Mouse (Mus musculus) limb, embryonic 12.5 days (tissue): ENCODE measurements around the gene Camkk2. TPM values are rescaled to one million over a fixed set of nuclear protein-coding genes. Genes with fewer than 3 reads are reported as not detected.

Experiments
- ATAC-seq: fragments of 200-750 bp; cut with Nextera tagmentation; 2 replicates; pipeline ENCODE4 v1.8.0; 2017; ENCODE audit warnings: low read depth, moderate TSS enrichment; ENCODE audit not compliant: insufficient number of reproducible peaks, insufficient read depth, low FRiP score, low TSS enrichment
- H3K27ac ChIP-seq: fragments of 300-500 bp; sonication (generic); 2 replicates; pipeline ENCODE4 v1.5.1; 2016; ENCODE audit warnings: mild to moderate bottlenecking, moderate library complexity
- H3K27me3 ChIP-seq: fragments of 300-500 bp; sonication (generic); 2 replicates; pipeline ENCODE4 v1.6.1; 2016; ENCODE audit warnings: mild to moderate bottlenecking, moderate library complexity
- H3K36me3 ChIP-seq: fragments of 300-500 bp; sonication (generic); 2 replicates; pipeline ENCODE4 v1.6.1; 2016; ENCODE audit warnings: mild to moderate bottlenecking, moderate library complexity
- H3K4me1 ChIP-seq: fragments of 300-500 bp; sonication (generic); replicated peaks from 2 replicates; pipeline ENCODE4 v1.6.1; 2016
- H3K4me2 ChIP-seq: fragments of 300-500 bp; sonication (generic); 2 replicates; pipeline ENCODE4 v1.6.1; 2016; ENCODE audit warnings: mild to moderate bottlenecking, moderate library complexity
- H3K4me3 ChIP-seq: fragments of 300-500 bp; sonication (generic); replicated peaks from 2 replicates; pipeline ENCODE4 v1.5.1; 2016; ENCODE audit warnings: mild to moderate bottlenecking
- H3K9ac ChIP-seq: fragments of 300-500 bp; sonication (generic); replicated peaks from 2 replicates; pipeline ENCODE4 v1.6.1; 2016; ENCODE audit warnings: mild to moderate bottlenecking, moderate library complexity
- H3K9me3 ChIP-seq: fragments of 300-500 bp; sonication (generic); 2 replicates; pipeline ENCODE4 v1.6.1; 2016; ENCODE audit warnings: mild to moderate bottlenecking, moderate library complexity
- WGBS: fragments of 180-500 bp; shearing (Covaris S2); methylation state at CpG from one replicate; pipeline ENCODE4 v1.1.7; 2016; 5-methylcytosine and 5-hydroxymethylcytosine counted together
- microRNA-seq: library from miRNA; unstranded; fragments of <30 nt; microRNA quantifications from one replicate; pipeline ENCODE4, GENCODE M21; 2017
- polyA plus RNA-seq: library from polyadenylated mRNA; unstranded; fragments of >200 nt; fragmentation: Nextera tagmentation; extraction: Ambion mirVana; gene quantifications from 2 replicates; pipeline ENCODE4 v1.2.1, GENCODE M21; 2016

Gene Camkk2
- polyA plus RNA-seq, 1 experiment from 2014 or later = 38.0 TPM

GRCm38 (mm10) chr5:122695516-122695915 lies 83.7 kb downstream of the Camkk2 start:
- Histone ChIP-seq H3K36me3 (no peaks in the 10 kb centered on the region), H3K27ac (no peak overlapping the region), H3K27me3 (no peaks in the 10 kb centered on the region), H3K4me3 (no peak overlapping the region), H3K9me3 (no peaks in the 10 kb centered on the region), H3K4me2 (no peak overlapping the region), H3K4me1 (no peaks in the 10 kb centered on the region), H3K9ac (no peak overlapping the region)
- ATAC-seq = no peak
- 82% methylated on average over 8 of the region's 8 CpGs for WGBS

- Histone ChIP-seq H3K27me3 (no peaks in the 10 kb centered on the region), H3K27ac (no peak overlapping the region), H3K9me3 (no peaks in the 10 kb centered on the region), H3K4me3 (no peak overlapping the region), H3K36me3 (no peaks in the 10 kb centered on the region), H3K4me2 (no peak overlapping the region), H3K4me1 (no peaks in the 10 kb centered on the region), H3K9ac (no peak overlapping the region)
- WGBS = 64% methylated on average over 13 of the region's 13 CpGs
- no peak for ATAC-seq
Observed at GRCm38 (mm10) chr5:122693431-122694207, 85.6 kb downstream of the Camkk2 start.

GRCm38 (mm10) chr5:122690486-122690885 lies 88.7 kb downstream of the Camkk2 start:
- WGBS = 73% methylated on average over 6 of the region's 6 CpGs
- no peak for ATAC-seq
- no peak overlapping the region for H3K9ac ChIP-seq
- H3K27me3 ChIP-seq = no peaks in the 10 kb centered on the region
- H3K4me2 ChIP-seq = no peak overlapping the region
- no peaks in the 10 kb centered on the region for H3K36me3 ChIP-seq
- H3K4me1 ChIP-seq = no peaks in the 10 kb centered on the region
- no peak overlapping the region for H3K4me3 ChIP-seq
- H3K9me3 ChIP-seq = no peaks in the 10 kb centered on the region
- no peak overlapping the region for H3K27ac ChIP-seq

GRCm38 (mm10) chr5:122689153-122689552 lies 90.1 kb downstream of the Camkk2 start:
- no peak overlapping the region for H3K27ac ChIP-seq
- no peaks in the 10 kb centered on the region for H3K9me3 ChIP-seq
- H3K4me3 ChIP-seq = no peak overlapping the region
- WGBS = 90% methylated on average over 7 of the region's 7 CpGs
- no peaks in the 10 kb centered on the region for H3K4me1 ChIP-seq
- no peak overlapping the region for H3K4me2 ChIP-seq
- H3K9ac ChIP-seq = no peak overlapping the region
- no peak for ATAC-seq
- no peaks in the 10 kb centered on the region for H3K36me3 ChIP-seq
- no peaks in the 10 kb centered on the region for H3K27me3 ChIP-seq

- H3K4me2 ChIP-seq = no peak overlapping the region
- no peaks in the 10 kb centered on the region for H3K27me3 ChIP-seq
- WGBS = 82% methylated on average over 4 of the region's 4 CpGs
- no peaks in the 10 kb centered on the region for H3K9me3 ChIP-seq
- no peaks in the 10 kb centered on the region for H3K4me1 ChIP-seq
- H3K36me3 ChIP-seq = no peaks in the 10 kb centered on the region
- ATAC-seq = no peak
- H3K9ac ChIP-seq = no peak overlapping the region
- H3K27ac ChIP-seq = no peak overlapping the region
- H3K4me3 ChIP-seq = no peak overlapping the region
Observed at GRCm38 (mm10) chr5:122687391-122687790, 91.8 kb downstream of the Camkk2 start.

- Histone ChIP-seq H3K27me3 (no peaks in the 10 kb centered on the region), H3K4me1 (no peaks in the 10 kb centered on the region)
Observed at GRCm38 (mm10) chr5:122683926-122684325, 95.3 kb downstream of the Camkk2 start.

GRCm38 (mm10) chr5:122681276-122681675 lies 97.9 kb downstream of the Camkk2 start:
- H3K27me3 ChIP-seq = no peaks in the 10 kb centered on the region
- WGBS = 80% methylated on average over 12 of the region's 12 CpGs
- H3K4me3 ChIP-seq = no peak overlapping the region
- H3K27ac ChIP-seq = no peak overlapping the region
- no peaks in the 10 kb centered on the region for H3K4me1 ChIP-seq
- ATAC-seq = no peak
- no peaks in the 10 kb centered on the region for H3K36me3 ChIP-seq
- H3K4me2 ChIP-seq = no peak overlapping the region
- H3K9ac ChIP-seq = no peak overlapping the region
- H3K9me3 ChIP-seq = no peaks in the 10 kb centered on the region

More at GRCm38 (mm10) chr5:122683926-122684325, 95.3 kb downstream of the Camkk2 start:
- no peak overlapping the region for H3K4me3 ChIP-seq
- H3K9me3 ChIP-seq = no peaks in the 10 kb centered on the region
- 82% methylated on average over 10 of the region's 10 CpGs for WGBS
- ATAC-seq = no peak
- no peak overlapping the region for H3K4me2 ChIP-seq
- no peak overlapping the region for H3K27ac ChIP-seq
- H3K9ac ChIP-seq = no peak overlapping the region
- no peaks in the 10 kb centered on the region for H3K36me3 ChIP-seq

Small RNA genes within 50 kb of the gene (microRNA-seq; reads per million reads assigned to microRNA genes)
- gene Mir8115 = not detected

Other genes with a start within 250 kb of the Camkk2 start
- 41.8 and 48.6 TPM in 2 replicates for gene Ift81, start 164.9 kb downstream of the Camkk2 start, polyA plus RNA-seq
- gene P2rx7, start 135.5 kb downstream of the Camkk2 start, polyA plus RNA-seq = 0.31 and 0.38 TPM in 2 replicates
- 6.8 and 7.0 TPM in 2 replicates for gene P2rx4, start 71.9 kb downstream of the Camkk2 start, polyA plus RNA-seq
- gene Anapc5, start 41.9 kb upstream of the Camkk2 start, polyA plus RNA-seq = 477 and 493 TPM in 2 replicates
- gene Rnf34, start 70.6 kb upstream of the Camkk2 start, polyA plus RNA-seq = 44.7 and 45.1 TPM in 2 replicates
- gene Kdm2b, start 210.4 kb upstream of the Camkk2 start, polyA plus RNA-seq = 85.5 and 87.7 TPM in 2 replicates
- gene Orai1, start 235.7 kb upstream of the Camkk2 start, polyA plus RNA-seq = 14.3 and 14.6 TPM in 2 replicates